Mouse (Mus musculus) heart, adult 8-10 months (tissue): ENCODE measurements at regions not wholly inside any gene's neighbourhood (a gene's known extent, or its start where the extent isn't known, plus 50 kb on each side); places are given as distances from the start of the nearest gene placed in this dataset.
A peak's percentile ranks its signal among the peaks of the same experiment; 100 is the strongest.

Source experiments
- DNase-seq: peaks from one replicate; pipeline ENCODE4 v3.0.0; 2022; ENCODE audit warnings: low spot score

DNA sequence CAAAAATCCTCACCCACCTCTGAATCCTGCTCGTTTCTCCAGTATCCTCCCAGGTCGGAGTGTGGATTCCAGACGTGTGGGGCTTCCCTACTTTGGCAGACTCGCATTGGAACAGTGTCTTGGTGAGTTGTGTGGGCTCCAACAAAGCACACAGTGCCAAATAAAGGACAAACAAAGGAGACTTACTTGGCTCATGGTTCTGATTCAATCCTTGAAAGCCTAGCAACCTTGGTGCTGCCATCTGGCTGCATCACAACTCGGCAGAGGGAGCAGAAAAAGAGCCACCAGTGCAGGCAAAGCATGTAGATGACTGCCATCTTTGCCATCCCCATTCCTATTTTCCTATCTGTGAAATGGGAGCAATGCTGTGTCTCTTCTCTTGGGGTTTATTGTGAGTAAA is 64.0 kb downstream of the Il9r start:
- DNase-seq = peak; percentile 3

DNA sequence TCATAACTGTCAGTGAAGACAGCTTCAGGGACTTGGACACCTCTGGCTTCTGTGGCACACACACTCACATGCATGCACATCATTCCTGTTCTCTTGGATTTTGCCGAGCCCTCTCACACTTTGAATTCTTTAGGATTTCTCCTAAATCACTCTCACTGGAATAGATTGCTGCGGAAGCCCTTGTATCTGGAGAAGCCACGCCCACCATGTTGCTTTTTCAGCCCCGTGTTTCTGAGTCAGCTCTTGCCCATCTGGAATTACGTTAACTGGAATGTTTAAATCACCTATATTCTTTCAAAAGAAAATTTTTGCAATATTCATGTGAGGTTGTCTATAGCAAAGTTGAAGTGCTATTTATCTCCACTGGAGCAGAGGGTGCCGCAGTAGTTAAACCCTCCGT is 66.1 kb downstream of the Il9r start:
- DNase-seq = no peak

- DNase-seq = no peak
These were observed 68.0 kb downstream of the Il9r start for GRCm38 (mm10) chr11:32132008-32132615.

DNA sequence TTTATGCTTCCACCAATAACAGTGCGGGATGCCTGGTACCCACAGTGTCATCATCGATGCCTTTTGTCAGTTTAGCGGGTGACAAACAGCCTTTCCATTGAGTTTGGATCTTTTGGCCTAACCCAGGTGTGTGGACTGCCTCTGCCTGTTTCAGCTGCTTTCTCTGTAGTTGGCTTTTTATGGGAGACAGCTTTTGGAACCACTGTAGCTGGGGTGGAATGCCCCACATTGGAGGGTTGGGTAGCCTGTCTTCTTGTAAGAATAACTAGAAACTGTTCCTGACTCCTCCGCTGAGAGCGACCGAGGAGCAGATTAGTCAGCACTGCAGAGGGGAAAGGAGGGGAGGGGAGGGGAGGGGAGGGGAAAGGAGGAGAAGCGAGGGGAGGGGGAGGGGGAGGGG is 71.5 kb downstream of the Il9r start:
- DNase-seq = no peak

GRCm38 (mm10) chr11:32128018-32128417 is 72.1 kb downstream of the Il9r start:
- no peak for DNase-seq

- no peak for DNase-seq
These were observed 72.7 kb downstream of the Il9r start for GRCm38 (mm10) chr11:32127401-32127817.

GRCm38 (mm10) chr11:32126786-32127185 is 73.3 kb downstream of the Il9r start:
- no peak for DNase-seq

DNA sequence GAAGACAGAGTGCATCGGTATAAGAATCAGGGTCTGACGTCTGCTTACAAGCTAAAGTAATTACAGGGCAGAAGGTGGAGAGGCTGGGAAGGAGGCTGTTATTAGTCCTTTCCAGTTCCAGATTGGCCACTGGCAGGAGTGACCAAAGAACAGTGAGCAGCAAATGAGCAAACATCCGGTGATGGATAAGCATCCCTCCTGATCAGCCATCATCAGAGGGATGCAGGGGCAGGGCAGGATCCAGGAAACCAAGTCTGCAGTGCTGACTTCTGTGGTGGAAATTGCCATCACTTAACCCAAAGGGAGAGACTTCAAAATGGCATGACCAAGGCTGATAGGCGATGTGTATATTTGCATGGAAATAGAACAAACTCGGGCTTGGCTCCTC is 73.8 kb downstream of the Il9r start:
- no peak for DNase-seq

GRCm38 (mm10) chr11:32125586-32126310 is 74.3 kb downstream of the Il9r start:
- no peak for DNase-seq

DNA sequence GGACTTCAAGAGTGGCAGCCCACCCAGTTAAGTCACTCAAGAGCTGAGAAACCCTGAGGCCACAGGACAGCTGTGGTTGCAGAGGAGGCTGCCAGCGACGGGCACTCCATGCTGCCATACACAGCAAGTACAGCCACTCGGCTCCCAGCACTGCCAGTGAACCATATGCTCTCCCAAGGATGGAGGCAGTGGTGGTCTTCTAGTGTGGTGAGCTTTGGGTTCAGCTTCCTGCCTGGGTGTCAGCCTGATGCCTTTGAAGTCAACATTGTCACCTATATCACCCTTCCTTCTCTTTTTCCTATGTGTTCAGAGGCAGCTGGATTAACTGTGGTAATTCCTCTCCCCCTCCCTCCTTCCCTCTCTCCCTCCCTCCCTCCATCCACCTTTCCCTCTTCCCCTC is 79.5 kb downstream of the Il9r start:
- no peak for DNase-seq

- no peak for DNase-seq
These were observed 81.0 kb downstream of the Il9r start for GRCm38 (mm10) chr11:32118844-32119629.

DNA sequence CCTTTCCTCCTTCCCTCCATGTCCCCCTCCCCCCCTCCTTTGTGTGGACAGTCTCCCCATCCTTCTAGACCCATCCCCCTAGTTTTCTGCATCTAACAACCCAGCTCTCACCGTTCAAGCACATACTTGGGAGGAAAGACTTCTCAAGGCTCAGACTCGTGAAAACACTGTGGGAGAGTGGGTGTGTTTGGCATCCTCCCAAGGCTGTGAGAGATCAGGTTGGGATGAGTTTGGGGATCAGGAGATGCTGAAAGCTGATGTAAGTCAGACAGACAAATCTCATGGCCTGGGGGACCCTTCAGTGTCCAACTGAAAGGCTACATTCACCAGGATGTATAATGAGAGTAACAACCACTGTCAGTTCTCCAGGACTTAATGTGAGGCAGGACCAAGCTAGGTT is 82.1 kb downstream of the Il9r start:
- DNase-seq = no peak

DNA sequence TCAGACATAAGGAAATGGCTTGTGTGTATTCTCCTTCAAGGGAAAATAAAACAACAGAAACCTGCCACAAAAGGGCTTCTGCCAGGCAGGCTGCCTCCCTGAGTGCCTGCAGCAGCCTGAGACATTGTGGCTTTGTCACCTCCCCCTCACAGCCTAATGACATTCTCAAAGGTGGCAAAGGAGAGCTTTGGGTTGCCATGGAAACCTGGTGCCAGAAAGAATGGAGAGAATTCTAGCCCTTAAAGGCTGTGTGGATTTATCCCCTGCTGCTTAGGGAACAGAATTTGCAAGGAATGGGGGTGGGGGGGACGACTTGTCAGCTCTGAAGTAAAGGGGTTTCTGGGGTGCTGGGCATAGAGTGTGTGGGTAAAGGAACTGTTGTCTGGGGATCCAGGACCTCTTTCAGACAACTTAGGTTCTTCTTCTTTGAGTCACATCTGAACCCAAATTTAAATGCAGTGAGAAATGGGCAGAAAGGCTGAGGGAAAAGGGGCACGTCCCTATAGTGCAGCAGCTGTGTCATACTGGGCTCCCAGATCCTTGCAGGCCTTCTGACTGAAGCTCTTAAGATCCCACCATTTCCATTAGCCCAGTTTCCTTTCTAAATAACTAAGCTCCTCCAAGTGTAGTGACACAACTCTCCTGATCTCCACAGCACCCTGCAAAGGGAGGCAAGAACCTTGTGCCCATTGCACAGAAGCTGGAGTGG is 86.8 kb downstream of the Il9r start:
- no peak for DNase-seq

DNA sequence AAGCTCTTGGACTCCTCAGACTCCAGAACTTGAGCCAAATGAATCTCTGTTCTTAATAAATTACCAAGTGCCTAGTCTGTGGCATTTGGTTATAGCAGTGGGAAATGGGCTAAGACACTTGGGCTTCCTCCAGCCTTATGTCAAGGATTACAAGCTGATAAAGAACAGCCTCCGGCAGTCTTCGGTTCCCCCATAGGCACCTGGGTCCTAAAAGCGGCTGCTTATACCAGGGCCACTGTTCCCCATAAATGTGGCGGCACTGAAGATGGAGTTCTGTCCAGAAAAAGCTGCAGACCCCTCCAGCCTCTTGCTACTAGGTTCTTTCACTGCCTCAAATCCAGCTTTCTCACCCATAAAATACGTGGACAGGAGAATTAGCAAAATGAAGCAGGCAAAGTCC is 87.6 kb downstream of the Il9r start:
- DNase-seq = no peak

- DNase-seq = no peak
These were observed 88.2 kb downstream of the Il9r start for GRCm38 (mm10) chr11:32111841-32112240.

- no peak for DNase-seq
These were observed 90.2 kb downstream of the Il9r start for GRCm38 (mm10) chr11:32109911-32110310.
